Mouse (Mus musculus) naive thymus-derived CD4-positive, alpha-beta T cell, adult 2 months (primary cell): ENCODE data around the gene Hectd1.
A peak's percentile ranks its signal among the peaks of the same experiment; 100 is the strongest.

ENCODE experiments used
- DNase-seq: peaks from one replicate; pipeline ENCODE4 v3.0.0-alpha.2; 2011; ENCODE audit warnings: low read depth

Hectd1 gene

DNA sequence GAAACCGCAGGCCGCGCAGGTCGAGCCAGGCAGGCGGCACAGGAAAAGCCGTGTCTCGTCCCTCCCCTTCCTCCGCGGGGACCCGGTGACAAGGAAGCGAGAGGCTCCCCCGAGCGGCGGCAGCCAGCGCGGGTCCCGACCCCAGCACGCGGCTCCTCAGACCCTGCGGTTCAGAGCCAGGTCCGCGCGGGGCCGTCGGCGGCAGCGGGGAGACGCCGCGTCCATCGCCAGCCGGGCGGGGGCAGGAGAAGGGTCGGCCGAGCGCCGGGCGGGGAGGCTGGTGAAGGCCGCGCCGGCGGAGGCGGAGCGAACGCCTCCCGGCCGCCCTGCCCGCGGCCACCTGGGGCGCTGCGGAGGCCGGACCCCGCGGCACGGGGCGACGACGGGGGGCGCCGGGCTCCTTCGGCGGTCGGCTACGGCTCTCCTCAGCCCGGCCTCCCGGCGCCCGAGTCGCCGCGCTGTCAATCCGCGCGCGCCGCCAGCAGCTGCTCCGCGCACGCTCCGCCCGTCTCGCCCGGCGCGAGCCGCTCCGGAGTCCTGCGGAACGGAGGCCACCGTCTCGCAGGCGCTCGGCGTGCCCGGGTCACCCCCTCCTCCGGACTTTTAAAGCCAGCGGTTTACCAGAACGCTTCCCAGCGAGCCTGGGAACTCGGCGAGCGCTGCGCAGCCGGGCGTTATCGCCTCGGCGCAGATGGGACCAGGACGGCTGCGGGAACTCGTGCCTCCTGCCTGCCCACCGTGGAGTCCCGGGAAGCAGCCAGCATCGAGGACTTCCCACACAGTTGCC is at the start of gene Hectd1:
TSS of gene Hectd1 (minus strand) at position 247 of the 787 bp plus-strand sequence.
- DNase-seq = peak; percentile 92

DNA sequence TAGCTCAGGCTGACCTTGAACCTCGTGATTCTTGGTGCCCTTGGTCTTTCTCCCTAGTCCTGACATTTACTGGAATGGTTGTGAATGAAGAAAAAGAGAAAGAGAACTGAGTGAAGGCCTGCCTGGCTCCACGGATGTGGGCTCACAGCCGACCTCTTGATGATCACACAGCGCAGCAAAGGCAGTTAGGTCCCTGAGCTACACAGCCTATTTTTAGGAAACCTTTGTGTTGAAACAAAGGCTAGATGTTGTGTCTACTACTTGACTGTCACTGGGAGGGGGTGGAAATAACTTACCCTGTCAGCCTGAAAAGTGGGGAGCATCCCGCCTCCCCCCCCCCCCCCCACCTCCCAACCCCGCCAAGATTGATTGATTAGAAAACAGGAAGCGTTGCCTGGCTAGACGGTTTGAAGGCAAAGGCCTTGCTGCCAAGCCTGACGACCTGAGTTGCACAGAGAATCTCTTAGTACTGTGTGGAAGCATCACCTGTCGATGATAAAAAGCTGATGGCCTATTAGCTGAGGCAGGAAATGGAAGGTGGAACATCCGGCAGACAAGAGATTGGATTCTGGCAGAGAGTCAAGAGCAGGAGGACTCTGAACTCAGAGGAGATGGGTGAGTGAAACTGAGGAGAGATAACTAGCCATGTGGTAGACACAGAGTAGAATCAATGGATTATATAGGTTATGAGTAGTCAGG is 42.3 kb upstream of the Hectd1 start:
- peak; percentile 82 for DNase-seq

DNA sequence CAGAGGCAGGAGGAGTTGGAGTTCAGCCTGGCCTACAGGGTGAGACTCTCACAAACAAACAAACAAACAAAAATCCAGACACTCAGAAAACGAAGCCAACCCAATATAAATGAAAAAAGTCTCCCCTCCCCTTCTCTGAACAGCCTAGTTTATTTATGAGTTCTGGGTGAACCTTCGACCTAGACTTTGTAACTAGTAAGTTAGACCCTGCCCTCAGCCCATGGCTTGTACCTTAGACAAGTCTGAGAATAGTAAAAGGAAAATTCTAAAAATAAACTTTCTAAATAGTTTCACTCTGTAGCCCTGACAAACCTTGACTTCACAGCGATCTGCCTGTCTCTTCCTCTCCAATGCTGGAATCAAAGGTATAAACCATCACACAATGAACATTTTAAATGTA is 40.2 kb upstream of the Hectd1 start:
- DNase-seq = no peak

DNA sequence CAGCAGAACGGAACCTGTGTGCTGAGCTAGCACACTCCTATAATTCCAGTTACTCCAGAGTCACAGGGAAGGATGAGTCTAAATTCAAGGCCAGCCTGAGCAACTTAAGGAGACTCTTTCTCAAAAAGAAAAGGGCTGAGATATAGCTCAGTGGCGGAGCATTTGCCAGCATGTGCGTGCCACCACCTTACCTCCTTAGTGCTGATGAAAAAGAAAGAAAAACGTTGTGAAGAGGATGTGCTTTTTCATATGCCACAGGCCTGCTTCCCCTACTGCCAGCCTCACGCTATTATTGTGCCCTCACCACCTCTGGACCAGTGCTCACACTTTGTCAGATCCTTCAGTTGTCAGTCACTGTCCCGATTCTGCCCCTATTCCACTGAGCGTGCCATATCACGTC is 37.7 kb upstream of the Hectd1 start:
- peak; percentile 69 for DNase-seq

DNA sequence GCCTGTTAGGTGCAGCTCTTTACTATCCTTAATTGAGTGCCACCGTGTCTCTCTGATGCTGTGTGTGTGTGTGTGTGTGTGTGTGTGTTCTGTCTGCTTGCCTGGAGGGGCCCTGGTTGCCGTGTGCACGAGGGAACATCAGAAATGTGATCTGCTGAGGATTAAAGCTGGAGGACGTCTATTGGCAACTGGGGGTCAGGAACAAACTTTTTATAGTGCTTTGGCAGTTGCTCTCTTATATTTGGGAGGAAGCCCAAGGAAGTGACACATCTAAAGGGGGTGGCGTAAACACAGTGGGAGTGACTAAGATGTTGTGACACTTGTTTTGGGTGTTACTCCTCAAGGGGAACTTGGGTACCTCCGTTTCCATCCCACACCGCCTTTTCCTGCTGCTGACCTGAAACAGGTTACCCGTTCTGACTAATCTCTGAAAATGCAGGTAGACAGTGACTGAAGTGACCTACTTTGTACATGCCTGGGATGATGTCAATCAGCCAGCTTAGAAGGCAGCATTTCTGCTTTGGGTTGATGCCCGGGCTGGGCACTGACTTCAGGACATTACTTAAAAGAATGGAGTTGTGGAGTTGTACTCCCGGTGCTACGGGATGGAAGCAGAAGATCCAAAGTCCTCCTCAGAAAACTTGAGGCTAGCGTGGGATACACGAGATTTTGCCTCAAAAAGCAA is 37.0 kb upstream of the Hectd1 start:
- DNase-seq = peak; percentile 90

DNA sequence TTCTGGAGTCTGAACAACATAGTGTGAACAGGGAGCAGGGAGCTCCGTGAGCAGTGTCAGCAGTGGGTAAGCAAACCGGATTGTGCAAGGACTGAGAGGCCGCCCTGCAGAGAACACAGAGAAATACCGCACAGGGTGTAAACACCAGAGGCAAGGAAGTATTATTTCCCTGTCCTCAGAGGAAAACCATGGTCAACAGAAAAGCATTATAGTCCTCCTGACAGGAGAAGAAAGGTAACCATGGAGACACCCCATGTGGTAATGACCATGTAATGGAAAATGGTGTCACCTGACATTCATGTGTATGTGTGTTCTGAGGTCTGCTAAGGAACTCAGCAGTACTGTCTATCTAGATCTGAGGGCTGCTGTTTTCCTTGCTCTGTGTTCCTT is 36.4 kb upstream of the Hectd1 start:
- DNase-seq = peak; percentile 95

DNA sequence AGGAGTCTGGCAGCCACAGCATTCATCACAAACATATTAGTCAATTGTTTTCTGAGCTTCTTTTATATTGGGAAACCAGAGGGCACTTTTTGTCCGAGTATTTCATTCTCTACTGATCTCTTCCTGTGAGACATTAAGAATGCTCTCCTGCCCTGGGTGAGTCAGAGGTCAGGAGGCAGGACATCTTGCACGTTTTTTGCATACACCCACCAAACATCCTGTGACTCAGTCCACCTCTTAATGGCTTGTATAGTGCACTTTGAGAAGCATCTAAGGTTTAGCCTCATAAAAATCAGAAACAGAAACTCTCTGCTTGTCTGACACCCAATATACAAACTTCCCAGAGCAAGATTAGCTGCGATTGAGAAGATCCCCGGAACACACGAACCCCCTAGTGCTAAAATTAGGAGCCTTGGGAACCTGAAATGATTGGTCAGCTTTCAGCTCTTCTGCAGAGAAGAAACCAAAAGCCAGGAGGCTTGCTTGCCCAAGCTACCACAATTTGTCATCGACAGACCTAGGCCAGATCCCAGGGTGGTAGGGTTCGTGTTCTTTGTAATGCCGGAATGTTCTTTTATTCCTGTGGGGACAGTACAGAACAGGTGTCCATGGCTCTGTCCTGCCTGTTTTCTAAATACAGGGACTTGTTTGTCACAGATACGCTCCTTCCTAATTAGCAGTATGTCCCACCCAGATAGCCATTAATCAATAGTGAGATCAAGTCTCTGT is 35.9 kb upstream of the Hectd1 start:
- DNase-seq = peak; percentile 52

DNA sequence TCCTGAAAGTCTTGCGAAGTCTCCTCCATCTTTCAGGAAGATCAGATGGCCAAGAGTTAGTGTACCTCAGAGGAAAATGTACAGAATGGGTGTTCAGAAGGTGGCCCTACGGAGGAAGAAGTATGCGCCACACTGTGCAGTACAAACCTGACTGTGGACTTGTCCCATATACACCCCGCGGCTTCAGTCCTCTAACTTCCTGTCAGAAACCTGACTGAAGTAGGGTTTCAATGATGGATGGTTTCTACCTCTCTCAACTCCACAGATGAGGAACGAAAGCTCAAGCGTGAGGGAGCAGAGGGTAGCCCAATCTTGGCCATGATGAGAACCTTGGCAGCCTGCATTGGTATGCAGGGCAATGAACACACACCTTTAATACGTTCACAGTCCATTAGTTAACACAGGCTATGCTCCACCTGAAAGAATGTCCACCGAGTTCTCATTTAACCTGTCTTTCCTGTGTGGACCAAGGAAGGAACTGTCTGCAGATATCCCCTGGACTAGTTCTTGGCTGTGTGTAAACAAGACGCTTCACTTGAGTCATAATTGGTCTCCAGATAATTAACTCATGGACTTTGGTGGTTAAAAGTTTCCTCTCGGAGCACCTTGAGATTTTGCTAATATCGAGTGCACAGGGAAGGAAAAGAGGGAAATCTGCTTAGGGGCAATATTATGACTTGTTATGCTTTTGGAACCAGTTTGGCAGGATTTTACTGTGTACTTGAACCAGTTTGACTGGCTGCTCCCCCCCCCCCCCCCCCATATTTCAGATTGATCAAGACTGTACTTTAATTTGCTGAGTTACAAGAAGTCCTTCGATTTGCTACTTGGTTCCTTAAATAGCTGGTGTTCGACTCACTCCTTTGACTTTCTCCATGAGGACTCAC is 34.0 kb upstream of the Hectd1 start:
- peak; percentile 63 for DNase-seq

DNA sequence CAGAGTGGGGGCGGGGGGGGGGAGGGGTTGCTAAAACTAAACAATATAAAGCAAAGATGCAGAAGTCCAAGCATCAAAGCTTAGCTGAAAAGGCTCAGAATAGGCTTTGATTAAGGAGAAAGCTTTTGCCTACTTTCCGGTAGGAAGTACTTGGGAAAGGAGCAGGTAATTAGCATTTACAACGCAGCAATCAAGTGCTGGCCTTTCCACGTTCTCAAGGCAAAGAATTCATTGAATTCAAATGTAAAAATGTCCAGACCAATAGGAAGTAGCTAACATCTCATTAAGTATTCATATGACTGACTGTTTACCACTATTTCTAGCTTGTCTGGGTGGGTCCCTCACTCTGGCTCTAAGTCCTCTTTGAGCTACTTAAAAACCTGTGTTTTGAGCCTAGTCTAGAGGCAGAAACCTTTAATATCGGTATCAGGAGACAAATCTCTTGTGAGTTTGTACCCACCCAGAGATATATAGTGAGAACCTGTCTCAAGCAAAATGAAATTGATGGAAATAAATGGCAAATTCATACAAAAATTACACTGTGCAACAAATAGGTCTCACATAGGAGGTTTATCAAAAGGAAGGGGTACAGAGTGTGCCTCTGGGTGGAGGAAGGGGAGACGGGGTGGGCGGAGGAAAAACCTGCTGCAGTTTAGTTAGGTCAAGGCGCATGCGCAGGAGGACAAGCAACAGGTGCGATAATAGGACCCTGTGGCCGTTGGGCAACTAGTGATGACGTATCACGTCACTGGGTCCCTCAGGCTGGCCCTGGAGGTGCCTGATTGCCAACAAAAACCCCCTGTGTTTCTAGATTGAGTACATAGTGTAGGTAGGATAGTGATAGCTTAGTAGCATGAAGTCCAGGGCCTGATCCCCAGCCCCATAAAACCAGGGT is 29.0 kb upstream of the Hectd1 start:
- no peak for DNase-seq

DNA sequence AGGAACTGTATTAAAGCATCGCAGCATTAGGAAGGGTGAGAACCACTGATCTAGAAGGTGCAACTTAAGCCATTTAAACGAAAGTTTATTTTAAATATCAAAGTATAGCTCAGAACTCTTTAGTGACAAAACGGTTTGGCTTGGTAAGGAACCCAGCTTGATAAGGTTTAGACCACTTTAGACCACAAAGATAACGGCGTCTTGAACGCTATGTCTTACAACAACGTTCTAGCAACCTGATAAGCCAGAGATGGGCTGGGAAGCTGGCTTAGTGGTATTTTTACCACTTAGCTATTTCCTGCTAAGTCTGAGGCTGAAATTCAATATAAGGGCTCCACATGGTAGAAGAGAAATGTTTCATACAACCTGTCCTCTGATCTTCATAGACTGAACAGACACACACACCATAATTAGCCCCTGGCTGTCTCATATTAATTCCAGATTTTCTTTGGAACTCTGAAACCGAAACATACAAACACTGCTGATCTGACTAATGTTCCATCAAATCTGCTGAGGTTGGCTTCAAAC is 27.5 kb upstream of the Hectd1 start:
- peak; percentile 49 for DNase-seq

DNA sequence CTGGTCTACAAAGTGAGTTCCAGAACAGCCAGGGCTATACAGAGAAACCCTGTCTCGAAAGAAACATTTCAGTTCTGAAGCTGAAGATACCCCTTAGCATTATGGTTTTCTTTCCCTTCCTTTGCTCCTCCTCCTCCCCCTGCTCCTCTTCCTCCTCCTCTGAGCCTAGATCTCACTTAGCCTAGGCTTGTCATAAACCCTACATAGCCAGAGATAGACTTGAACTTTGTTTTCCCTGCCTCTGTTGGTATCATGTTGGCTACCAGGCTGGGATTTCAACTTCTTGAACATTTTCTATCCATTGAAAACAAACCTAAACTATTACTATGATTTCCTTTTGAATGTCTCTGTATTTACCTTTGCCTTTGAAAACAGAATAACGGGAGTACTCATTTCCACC is 26.5 kb upstream of the Hectd1 start:
- DNase-seq = no peak

DNA sequence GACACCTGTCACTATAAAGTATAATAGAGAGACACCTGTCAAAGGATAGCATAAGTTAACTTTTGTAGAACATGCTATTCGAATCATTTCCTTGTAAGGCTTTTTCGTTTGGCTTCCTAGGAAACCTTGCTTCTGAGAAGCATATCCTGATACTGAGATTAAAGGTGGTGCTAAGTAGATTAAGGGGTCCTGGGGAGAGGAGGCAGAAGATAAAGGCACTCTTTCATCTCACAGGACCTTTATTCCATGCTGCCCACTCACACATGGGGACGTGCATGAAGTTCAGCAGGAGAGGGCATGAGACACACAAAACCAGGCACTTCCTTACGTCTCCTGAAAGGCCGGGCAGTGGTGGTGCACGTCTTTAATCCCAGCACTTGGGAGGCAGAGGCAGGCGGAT is 26.1 kb upstream of the Hectd1 start:
- no peak for DNase-seq

DNA sequence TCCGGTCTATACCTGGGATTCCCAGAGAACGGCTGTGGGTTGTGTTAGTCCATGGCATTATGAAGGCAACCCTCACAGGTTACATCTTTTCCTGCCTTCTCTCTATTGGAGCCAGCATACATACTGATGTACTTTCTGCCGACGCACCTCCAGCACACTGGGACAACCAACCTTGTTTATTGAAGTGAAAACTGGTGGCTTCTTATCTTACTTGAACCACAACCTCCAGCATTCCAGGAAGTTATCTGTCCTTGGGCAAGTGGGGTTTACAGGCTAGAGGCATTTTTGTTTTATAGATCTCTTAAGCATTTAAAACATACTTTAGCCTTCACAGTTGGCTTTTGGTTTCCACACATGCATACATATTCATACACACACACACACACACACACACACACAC is 22.3 kb upstream of the Hectd1 start:
- no peak for DNase-seq

DNA sequence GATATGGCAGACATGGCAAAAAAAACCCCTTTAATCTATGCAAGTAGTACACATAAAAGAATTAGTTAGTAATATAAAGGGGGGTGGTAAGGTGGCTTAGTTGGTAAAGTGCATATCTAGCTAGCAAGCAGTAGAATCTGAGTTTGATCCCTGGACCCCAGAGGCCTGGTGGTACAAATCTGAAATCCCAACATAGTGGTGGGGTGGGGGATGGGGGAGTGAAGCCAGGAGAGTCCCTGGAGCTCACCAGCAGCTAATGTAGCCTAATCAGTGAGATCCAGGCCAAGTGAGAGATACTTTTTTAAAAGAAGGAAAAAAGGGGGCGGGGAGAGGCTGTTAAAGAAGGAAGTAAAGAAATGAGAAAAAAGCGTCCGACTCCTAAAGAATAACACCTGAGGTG is 21.8 kb upstream of the Hectd1 start:
- DNase-seq = no peak

DNA sequence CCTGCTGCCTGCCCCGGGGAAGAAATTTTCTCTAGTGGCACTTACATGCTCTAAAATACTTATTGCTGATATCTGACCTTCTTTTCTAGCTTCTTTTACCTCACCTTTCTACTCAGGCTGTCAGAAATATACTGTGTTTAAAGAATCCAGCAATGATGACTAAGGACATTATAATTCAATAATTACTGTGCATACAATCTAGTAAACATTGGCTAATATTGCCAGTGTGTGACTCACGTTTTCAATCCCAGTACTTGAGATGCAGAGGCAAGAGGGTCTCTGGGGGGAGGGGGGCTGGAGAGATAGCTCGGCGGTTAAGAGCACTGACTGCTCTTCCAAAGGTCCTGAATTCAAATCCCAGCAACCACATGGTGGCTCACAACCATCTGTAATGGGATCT is 21.0 kb upstream of the Hectd1 start:
- no peak for DNase-seq

DNA sequence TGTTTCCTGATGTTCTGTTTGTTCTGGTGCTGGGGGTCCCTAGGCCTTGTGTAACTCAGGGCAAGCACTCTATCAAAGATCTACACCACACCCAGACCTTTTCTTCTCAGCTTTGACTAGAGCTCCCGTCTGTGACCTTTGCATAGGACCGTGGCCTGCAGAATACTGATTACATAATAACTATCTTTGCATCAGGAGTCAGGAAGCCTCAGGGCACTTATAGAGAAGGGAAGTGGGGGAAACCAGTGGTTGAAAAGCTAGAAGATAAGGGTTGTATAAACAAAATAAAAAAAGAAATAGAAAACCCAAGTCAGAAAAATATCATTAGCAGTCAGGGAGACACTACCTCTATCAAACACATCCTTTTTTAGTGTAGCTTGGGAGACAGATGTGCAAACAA is 20.6 kb upstream of the Hectd1 start:
- DNase-seq = no peak

DNA sequence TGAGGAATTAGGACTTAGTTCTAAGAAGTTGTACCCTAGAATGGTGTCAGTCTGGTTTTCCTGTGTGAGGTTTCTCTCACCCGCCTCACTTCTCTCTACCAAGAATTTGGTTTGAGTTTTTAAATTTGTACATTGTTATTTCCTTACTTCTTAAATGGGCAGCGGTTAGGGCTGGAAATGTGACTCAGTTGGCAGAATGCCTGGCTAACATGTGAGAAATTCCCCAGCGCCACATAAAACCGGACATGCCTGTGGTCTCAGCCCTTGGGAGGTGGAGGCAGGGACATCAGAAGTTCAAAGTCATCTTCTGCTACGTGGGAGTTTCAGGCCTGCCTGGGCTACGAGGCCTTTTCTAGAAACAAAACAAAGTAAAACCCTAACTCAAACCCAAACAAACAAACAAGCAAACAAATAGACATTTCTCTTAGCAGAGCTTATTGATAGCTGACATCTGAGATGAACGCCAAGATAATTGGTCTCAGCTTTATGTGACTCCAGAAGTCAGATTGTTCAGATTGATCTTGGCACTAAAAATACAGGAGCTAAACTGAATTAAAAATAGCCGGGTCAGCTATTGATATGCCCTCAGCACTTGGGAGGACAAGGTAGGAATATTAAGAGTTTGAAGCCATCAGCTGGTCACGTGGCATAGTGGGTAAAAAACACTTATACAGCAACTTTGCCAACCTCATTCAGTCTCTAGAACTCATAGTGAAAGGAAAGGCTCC is 18.8 kb upstream of the Hectd1 start:
- DNase-seq = no peak

DNA sequence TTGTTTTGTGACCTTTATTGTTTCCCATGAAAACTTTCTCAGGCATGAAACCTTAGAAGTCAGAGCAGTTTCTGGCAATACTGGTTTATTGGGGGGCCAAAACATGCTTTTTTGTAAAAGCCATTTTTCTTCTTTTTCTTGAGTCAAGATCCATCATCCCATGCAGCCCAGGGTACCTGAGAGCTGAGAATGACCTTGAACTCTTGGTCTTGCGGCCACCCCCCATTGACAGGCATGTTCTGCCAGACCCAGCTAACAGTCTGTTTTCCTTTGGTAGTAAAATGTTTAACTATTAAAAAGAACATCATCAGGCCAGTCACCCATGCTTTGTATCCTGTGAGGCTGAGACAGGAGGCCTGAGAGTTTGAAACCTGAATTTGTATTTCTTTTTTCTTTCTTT is 15.9 kb upstream of the Hectd1 start:
- DNase-seq = no peak

DNA sequence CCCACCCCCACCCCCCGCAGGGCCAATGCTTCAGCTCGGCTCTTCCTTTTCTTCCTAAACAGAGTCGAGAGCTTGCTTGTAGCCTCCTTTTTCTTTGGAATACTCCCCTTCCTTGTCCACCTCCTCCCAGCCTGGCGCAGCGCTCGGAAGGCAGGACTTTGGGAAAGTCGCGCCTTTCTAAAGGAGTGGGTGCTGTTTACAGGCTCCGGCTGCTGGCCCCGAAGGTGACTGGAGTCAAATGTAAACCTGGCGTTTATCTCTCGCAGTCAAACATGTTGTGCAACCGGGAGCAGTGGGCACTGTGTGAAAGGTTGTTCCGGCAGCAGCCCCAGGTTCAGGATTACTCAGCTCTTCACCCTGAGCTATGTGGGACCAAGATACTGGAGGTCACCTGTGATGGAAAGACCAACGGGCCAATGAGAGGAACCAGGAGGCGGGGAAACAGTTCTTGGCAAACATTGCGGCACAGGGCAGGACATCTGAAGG is 15.5 kb upstream of the Hectd1 start:
- peak; percentile 88 for DNase-seq
